Mouse (Mus musculus): ENCODE measurements around the gene Acnat1. TPM values are rescaled to one million over a fixed set of nuclear protein-coding genes. Genes with fewer than 3 reads are reported as not detected.
"Not testable (repeated sequence)": the region's sequence is repeated elsewhere in the genome, so short reads cannot be mapped to it uniquely, and the experiment has no call there.

Acnat1 gene
- polyA plus RNA-seq (2017; shearing (Covaris generic)), result not detected

DNA sequence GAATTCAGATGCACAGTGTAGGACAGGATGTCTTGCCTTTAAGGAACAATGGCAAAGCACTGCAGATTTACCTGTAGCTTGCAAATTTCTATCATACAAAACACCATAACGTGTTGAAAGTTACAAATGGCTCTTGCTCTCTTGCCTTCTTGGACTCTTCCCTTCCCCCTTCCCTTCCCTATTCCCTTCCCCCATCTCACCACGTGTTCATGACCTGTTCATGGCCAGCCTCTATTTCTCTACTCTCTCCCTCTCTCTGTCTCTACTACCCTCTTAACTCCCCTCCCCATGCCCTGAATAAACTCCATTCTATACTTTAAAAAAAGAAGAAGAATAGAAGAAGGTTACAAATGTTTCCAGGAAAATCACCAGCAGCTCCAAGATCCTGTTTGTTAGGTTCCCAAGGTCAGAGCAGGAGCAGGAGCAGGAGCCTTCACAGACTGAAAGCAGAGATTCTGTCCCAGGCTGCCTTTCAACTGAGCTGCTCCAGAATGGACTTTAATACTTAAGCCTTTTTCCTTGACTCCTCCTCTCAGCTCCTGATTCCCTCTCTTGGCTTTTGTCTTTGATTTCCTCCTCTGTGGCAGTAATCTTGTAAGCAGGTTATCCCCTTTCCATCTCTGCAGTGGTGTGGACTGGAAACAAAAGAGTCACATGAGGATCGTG, at the start of gene Acnat1:
TSS of gene Acnat1 (minus strand) at position 478 of the 666 bp plus-strand sequence.
- no peak for ATAC-seq

DNA sequence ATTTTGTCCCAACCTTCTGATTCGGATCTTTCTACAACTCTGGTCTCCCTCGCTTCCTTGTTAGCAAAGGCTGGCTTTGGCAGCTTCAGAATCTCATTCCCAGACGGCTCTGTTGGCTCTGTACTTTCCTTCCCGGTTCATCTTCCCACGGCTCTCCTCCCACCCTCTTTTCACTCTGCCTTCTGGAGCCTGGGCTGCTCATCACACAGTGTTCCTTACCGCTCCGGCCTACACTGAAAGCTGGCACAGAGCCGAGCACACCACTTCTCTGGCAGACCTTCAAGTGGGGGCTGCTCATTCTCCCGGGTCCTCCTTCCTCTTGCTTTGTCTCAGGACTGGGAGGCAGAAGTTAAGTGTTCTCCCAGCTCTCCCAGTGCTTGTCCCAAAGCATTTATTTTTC, 48.9 kb upstream of the Acnat1 start:
- ATAC-seq, result no peak

DNA sequence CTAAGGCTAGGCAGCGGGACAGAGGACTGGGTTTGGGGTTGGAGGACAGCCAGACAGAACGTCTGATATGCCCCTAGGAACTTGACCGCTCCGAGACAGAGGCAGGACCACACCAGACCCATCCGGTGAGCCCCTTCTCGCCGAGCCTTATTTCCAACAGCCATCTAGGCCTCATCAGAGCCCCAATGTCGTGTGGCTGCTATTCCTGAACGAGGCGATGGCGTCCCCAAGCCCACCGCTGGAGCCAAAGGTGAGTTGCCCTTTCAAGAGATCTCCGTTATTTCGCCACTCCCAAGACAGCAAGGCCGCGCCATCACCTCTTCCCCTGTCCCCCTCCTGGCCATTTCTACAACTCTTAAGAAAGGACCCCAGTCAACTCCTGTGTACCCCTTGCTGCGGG, 47.6 kb upstream of the Acnat1 start:
- no peak for ATAC-seq

DNA sequence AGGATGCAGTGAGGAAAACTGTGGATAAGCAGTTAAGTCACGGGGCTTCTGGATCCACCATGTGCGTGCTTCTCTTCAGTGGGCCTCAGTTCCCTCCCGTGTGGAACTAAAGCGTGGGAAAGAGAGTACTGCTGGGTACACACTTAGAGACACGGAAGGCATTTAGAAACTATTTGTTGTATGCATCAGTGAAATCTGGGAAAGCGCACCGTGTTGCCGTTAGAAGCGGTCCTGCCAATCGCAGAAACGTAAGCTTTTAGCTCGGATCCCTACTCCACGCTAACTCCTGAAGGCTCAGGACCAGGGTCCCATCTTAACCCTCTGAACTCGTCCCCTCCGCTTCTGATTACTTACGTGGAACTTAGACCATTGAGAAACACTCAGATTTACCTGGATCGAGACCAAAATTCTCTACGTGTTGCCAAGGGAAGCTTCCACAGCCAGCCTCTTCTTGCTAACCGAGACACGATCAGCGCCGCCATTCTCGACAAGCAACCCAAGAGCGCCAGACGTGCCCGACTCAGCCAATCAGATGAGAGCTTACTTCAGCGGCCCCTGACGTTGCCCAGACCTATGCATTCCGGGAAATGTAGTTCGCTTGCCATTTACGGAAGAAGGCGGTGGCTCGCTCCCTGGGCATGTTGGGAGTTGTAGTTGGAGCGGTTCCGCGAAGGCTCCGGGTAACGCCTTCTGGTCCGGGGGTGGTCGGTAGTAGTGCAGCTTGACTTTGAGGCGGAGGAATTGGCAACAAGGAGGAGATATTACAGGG, 47.0 kb upstream of the Acnat1 start, which contains the start of the genes Mrpl50 and Zfp189:
TSS of gene Mrpl50 (minus strand) at position 522 of the 769 bp plus-strand sequence.
TSS of gene Zfp189 (plus strand) at position 605 of the 769 bp plus-strand sequence.
- peak; percentile 100 for ATAC-seq

DNA sequence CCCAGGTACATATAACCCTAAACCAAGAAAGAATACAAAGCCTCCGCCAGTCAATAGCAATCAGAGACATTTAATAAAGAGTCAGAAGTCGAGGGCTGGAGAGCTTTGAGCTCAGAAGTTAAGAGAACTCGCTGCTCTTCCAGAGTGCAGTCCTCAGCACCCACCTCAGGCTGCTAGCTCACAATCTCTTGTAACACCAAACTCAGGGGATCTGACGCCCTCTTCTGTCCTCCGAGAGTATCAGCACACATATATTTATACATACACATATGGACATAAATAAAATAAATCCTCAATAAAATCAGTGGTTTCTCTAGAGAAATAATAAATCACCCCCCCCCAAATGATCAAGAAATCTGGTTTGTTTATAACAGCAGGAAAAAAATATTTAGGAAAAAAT, 45.8 kb upstream of the Acnat1 start:
- no peak for ATAC-seq

DNA sequence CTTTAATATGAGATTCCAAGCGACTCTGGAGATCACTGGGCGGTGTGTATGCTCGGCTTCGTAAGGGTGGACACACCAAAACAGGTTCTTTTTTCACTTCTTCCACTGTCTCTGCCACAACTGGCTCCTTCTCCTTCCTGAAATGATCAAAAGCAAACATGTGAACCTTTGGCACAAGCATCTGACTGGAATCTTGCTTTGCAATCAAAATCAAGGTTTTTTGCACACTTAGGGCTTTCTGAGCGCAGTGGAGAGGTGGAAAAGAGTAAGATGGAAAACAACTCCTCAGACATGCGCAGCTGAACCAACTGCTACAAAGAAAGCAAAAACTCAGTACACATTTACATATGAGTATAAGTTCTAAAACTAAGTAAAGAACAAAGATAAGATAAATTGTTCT, 40.7 kb upstream of the Acnat1 start:
- ATAC-seq, result no peak

DNA sequence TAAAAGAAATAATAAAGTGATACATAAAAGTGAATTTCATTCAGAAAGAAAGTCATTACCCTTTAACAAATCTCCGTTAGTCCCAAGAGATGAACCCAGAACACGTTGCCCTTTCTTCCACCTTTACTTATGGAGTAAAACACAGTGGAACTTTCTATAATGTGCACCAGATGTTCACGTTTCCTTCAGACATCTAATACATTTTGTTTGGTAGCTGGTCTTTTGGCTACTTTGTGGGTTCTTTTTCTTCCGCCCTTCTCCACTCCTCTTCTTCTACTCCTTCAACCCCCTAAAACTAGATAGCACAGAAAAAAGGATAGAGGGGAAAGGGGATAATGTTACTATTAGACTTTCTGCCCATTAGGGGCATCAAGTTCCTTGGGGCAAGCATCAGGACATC, 38.9 kb upstream of the Acnat1 start:
- no peak for ATAC-seq

DNA sequence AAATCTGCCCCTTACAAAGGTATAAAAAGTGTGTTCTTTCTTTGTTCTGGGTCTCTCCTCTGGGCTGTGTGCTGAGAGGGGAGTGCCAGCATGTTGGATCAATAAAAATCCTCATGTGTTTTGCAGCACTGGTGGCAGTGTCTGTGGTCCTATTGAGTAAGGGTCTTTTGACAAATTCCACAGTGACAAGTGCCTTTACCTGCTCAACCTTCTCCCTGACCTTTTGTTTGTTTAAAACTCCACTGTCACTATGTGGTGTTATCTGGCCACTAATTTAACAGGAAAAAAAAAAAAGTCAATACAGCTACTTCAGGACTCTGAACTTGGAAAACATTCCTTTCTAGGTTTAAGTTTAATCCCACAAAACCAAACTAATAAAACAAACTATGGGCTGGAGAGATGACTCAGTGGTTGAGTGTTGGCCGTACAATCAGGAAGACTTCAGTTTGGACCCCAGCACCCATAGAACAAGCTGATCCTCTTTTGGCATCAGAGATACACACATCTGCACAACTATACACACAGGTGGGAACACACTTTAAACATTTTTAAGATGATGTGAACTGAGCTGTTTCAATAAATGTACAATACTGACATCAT, 36.6 kb upstream of the Acnat1 start:
- ATAC-seq, result not testable (repeated sequence)

DNA sequence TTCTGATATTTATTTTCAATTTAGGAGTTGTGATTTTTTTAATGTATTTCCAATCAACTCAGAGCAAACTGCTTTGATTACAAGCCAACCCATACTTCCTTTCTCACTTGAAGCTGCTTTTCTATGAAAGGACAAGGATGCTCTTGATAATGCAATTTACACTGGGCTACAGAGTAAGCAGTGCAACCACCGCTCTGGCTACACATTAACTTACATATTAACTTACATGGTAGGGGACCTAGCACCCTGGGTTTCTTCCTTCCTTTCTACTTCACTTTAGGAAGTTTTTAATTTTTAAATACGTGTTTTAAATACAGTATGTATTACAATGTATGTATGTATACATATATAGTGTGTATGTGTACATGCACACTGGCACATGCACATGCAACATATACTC, 35.5 kb upstream of the Acnat1 start:
- ATAC-seq, result no peak

DNA sequence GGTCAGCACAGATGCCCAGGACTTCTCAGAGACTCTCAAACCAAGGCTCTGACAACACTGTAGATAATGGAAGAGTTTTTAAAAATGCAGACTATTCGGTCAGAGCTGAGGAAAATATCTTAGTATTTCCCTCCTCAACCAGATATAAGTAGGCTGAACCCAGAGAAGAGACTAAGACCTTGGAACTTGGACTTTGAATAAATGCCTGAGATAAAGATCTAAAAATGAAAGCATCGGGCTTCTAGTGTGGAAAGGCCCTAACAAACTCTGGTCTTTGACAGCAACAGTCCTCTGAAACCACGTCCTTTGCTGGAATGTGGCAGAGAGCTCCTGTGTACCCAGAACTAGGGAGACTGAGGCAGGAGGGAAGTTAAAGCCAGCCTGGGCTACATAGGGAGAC, 32.7 kb upstream of the Acnat1 start, which contains the start of gene Baat:
TSS of gene Baat (minus strand) at position 172 of the 400 bp plus-strand sequence.
- no peak for ATAC-seq

DNA sequence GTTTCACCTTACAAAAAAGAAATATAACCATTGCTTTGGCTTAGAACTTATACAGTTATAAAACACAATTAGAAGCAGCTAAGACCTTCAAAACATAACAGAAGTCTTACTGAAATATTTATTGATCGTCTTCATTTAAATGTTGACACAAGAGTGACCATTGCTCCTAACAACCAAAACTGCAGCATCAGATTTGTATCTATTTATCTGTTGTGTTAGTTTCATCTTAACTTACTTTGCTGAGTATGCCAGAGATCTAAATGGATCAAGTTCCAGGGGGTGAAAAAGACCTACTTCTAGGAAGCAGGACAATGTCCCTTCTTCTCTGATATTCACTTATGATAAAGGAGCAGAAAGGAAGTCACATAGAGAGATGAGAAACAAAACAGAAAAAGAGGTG, 29.9 kb upstream of the Acnat1 start:
- ATAC-seq, result no peak

DNA sequence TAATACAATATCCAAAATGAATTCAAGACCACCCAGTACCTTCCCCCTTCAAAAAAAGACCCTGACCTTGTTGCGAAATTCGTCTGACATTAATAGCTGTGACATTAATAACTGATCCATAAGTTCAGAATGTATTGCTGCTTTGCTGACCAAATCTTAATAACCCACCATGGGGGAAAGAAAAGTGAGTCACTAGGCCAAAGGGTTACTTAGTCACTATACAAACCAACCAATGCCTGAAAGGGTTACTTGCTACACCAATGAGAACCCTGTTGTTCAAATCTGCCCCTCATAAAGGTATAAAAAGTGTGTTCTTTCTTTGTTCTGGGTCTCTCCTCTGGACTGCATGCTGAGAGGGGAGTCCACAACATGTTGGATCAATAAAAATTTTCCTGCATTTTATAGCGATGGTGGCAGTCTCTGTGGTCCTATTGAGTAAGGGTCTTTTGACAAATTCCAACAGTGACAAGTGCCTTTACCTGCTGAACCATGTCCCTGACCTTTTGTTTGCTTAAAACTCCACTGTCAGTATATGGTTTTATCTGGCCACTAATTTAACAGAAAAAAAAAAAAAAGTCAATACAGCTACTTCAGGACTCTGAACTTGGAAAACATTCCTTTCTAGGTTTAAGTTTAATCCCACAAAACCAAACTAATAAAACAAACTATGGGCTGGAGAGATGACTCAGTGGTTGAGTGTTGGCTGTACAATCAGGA, 12.4 kb upstream of the Acnat1 start:
- not testable (repeated sequence) for ATAC-seq

DNA sequence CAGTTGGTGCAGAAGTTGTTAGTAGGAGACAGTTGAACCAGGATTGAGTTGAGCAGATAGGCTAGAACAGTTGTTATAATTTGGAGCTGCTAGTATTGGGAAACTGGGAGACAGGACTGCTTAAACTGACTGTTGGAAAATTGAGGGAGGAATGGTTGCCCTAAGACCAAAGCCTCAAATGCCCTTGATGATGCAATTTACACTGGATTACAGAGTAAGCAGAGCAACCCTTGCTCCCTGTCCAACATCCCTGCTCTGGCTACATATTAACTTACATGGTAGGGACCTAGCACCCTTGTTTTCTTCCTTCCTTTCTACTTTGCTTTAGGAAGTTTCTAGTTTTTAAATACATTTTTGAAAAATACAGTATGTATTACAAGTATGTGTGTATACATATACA, 11.7 kb upstream of the Acnat1 start:
- ATAC-seq, result no peak

DNA sequence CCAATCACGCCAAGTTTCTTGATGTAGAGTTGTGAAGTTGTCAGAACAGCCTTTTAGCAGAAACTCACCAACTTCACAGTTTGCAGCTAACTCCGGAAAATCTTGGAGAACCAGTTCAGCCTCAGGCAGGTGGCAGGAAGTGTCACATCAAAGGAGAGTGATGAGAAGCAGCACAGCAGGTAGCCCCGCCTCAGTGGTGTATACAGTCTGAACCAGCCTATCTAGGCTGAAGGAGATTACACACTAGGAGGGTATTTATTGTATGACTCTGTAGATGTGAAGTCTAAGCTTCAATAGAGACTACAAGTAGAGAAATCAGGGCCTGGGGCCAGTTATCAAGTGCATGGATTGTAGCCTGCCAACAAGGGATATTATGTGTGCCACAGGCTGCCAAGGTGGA, 7.2 kb upstream of the Acnat1 start:
- no peak for ATAC-seq

DNA sequence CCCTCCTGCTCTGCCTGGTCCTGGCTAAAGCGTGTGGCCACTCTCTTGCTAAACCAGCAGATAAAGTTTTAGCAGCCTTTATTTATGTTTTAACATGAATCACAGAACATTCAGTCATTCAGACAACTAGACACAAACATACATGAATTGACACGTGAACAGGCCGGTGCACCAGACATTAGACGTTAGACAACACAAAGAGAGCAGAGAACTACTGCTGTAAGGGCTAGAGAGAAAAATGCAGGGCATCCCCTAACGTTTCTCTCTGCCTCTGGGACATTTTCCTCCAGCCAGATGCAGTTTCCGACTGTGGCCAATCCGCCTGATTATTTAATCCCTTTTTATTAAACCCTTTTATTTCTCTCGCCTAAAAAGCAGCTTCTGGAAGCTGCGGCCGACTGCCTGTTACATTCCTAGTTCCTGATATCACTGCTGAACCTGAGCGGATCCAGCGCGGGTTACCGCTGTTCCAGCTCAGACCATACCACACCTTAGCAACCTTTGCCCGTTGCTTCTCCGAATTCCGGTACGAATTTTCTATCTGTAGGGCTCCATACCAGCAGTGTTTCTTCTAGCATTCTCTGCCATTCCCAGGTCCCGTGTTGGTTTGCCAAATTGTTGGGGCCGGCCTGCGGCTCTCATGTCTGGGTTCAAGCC, 6.5 kb upstream of the Acnat1 start:
- no peak for ATAC-seq

DNA sequence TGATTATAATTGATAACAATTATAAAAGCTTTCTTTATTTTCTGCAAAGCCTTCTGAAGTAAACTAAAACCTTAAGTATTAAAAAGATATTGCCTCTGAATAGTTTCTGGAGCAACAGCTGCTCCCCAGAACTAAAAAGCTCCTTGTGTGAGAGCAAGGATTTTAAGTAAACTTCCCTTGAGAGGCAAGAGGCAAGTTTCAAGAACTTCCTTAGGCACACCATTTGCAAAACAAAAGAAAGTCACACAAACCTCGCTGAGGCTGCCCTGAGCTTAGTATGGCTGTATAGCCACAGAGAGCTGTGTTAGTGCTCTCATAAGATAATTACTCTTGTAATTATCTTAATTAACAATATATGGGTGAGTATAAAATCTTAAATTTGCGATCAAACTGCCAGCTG, 5.3 kb upstream of the Acnat1 start:
- ATAC-seq, result not testable (repeated sequence)

DNA sequence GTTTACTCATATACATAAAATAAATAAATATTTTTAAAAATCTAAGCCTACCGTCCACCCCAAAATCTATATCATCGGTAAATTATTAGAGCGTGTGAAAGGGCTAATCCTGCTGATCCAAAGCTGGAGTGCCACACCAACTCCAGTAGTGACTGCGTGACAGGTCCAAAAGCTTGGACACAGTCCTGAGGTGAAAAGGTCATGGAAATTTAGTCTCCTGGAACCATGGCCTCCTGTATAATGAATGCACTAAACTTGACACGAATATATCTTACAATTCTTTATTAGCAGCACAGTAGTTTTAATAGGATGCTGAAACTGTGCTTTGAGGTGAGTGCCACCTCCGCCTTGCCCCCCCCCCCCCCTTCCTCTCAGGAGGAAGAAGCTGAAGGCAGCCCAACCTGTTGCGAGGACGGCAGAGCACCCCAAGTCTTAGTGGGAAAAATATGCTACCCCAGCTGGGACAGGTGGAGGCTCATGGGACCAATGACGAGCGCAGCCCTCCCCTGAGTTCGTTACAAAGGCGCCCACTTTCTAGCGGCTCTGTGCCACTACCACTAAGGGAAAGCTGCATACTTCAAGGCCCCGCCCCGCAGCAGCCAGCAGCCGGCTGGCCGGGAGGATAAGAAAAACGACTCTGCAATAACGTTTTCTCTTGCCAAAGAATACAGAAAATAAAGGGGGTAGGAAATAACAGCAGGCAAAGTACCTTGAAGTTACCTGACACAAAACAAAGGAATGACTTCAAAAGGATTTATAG, 4.6 kb upstream of the Acnat1 start:
- ATAC-seq, result no peak

DNA sequence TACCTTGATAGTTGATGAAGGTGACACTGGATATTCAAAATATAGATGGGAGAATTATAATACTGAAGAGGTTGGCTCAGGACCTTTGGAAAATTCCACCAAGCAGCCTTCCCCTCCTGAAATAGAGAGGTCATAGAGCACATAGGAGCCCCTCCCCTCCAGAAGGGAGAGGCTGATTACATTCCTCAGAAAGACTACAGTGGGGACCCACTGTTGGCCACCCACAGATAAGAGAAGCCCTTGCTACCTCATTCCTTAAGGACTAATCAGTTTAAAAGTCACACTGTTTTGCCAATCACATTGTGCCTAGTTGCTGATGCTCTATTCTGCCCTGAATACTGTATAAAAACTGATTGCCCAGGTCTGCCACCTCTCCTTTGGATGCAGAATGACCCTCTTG, 871 bp upstream of the Acnat1 start:
- no peak for ATAC-seq

DNA sequence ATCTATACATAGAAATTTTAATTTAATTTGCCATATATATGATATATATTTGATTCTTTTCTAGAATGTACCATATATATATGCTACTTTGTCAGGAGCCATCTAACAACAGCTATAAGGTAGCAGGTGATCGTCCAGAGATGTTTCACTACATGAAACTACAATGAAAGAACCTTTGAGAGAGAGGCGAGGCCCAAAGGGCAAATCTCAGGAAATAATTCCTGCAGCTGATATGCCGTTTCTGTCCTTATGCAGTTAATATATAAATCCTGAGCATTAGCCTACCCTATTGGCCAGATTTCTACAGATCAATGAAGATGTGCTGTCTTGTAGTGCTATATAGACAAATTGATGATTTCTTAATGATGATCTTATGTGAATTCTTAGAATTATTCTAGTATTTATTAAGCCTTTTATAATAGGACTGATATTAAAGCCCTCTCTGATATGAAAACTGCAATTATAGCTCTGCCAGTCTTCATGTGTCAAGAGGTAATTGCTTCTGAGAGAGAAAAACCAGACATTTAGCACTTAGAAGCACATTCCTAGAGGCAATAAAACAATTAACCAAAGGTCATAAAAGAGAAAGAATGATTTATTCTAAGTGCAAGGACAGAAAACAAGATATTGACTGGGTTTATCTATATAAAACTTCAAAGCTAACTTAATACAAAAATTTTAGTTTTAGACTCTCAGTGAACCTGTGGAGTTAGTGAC, 4.1 kb downstream of the Acnat1 start:
- ATAC-seq, result no peak

DNA sequence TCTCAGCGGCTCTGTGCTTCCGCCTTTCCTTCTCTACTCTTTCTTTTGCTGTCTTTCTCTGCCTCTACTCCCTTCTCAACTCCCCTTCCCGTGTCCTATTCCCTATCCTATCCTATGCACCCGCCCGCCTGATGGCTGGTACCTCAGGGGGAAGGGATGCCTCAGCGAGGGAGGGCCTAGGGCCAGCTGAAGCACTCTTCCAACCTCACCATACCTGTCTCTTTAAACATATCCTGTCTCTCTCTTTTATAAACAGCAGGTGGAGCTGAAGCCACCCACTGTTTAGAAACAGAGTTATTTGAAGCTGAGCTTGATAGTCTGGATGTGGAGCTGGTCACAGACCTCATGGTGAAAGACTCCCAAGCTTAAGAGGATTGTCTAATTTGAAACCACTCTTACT, 6.4 kb downstream of the Acnat1 start:
- ATAC-seq, result no peak

DNA sequence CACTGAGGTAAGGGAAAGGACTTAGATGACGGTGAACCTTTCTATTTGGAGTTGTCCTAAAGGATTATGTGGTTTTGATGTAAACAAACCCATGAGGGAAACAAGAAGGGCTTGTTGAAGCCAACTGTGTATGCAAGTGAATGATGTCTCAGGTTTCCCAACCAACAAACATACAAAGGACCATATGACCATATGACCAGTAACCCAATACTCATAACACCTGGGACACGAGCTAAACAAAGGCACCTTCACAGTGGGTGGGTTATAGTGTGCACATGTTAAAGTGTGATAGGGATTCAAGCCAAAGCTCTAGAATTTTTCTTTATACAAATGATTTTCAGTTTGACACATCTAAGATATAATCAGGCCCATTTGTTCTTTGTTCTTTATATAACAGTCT, 17.5 kb downstream of the Acnat1 start:
- ATAC-seq, result no peak
